Mouse (Mus musculus) ES-Bruce4 (cell line): ENCODE measurements at regions not wholly inside any gene's neighbourhood (a gene's known extent, or its start where the extent isn't known, plus 50 kb on each side); places are given as distances from the start of the nearest gene placed in this dataset.
A peak's percentile ranks its signal among the peaks of the same experiment; 100 is the strongest.

Experiments
- H3K27ac ChIP-seq: 2 replicates; pipeline ENCODE4 v1.5.1; 2012; ENCODE audit warnings: low read length, inconsistent platforms; ENCODE audit not compliant: insufficient read depth
- H3K27me3 ChIP-seq: 2 replicates; pipeline ENCODE4 v1.6.1; 2012; ENCODE audit warnings: mild to moderate bottlenecking, low read length, inconsistent platforms; ENCODE audit not compliant: control insufficient read depth, poor library complexity, insufficient read depth, severe bottlenecking
- H3K36me3 ChIP-seq: 2 replicates; pipeline ENCODE4 v1.6.1; 2012; ENCODE audit warnings: inconsistent platforms, mild to moderate bottlenecking, low read length, moderate library complexity; ENCODE audit not compliant: control insufficient read depth, poor library complexity, insufficient read depth, severe bottlenecking
- H3K4me1 ChIP-seq: one replicate; pipeline ENCODE4 v1.8.1; 2011; ENCODE audit warnings: low read length; ENCODE audit not compliant: control insufficient read depth, insufficient read depth
- H3K4me3 ChIP-seq: 2 replicates; pipeline ENCODE4 v1.5.1; 2011; ENCODE audit warnings: low read depth, mild to moderate bottlenecking, low read length
- H3K9ac ChIP-seq: 2 replicates; pipeline ENCODE4 v1.6.1; 2012; ENCODE audit warnings: low read depth, mild to moderate bottlenecking, inconsistent platforms; ENCODE audit not compliant: poor library complexity, severe bottlenecking
- H3K9me3 ChIP-seq: replicated peaks from 2 replicates; pipeline ENCODE4 v1.6.1; 2012; ENCODE audit warnings: mild to moderate bottlenecking, low read length, inconsistent platforms; ENCODE audit not compliant: control insufficient read depth, poor library complexity, insufficient read depth, severe bottlenecking
- CTCF ChIP-seq: IDR thresholded peaks from one replicate; pipeline ENCODE4 v1.8.1; 2011; ENCODE audit warnings: low read depth, low read length
- EP300 ChIP-seq: IDR thresholded peaks from 2 replicates; pipeline ENCODE4 v1.6.1; 2011; ENCODE audit warnings: low read depth, low read length; ENCODE audit not compliant: insufficient read depth
- POLR2A ChIP-seq: IDR thresholded peaks from one replicate; pipeline ENCODE4 v1.8.1; 2011; ENCODE audit warnings: low read length; ENCODE audit not compliant: insufficient read depth

- H3K9ac ChIP-seq: no peak overlapping the region
- H3K9me3 ChIP-seq: no peaks in the 10 kb centered on the region; the same call in 1 of the 2 replicates
- no peaks in the 10 kb centered on the region for H3K4me1 ChIP-seq
- no peak overlapping the region for H3K27ac ChIP-seq
- H3K4me3 ChIP-seq: no peak overlapping the region
- no peaks in the 10 kb centered on the region for H3K36me3 ChIP-seq
- no peak for TF ChIP-seq EP300
- no peak for TF ChIP-seq POLR2A
- no peak for TF ChIP-seq CTCF
- H3K27me3 ChIP-seq: no peaks in the 10 kb centered on the region
These were observed 316.8 kb upstream of the Ubash3b start for GRCm38 (mm10) chr9:41478106-41478848.

GRCm38 (mm10) chr9:41475326-41475725 lies 313.8 kb upstream of the Ubash3b start:
- Histone ChIP-seq H3K36me3 (no peaks in the 10 kb centered on the region), H3K27ac (no peak overlapping the region), H3K9ac (no peak overlapping the region), H3K4me3 (no peak overlapping the region), H3K27me3 (no peaks in the 10 kb centered on the region), H3K4me1 (no peaks in the 10 kb centered on the region), H3K9me3 (no peaks in the 10 kb centered on the region; the same call in 1 of the 2 replicates)
- TF ChIP-seq CTCF (no peak), POLR2A (no peak), EP300 (no peak)

GRCm38 (mm10) chr9:41474945-41475297 lies 313.4 kb upstream of the Ubash3b start:
- Histone ChIP-seq H3K36me3 (no peaks in the 10 kb centered on the region), H3K4me1 (no peaks in the 10 kb centered on the region), H3K9me3 (no peaks in the 10 kb centered on the region; the same call in 1 of the 2 replicates), H3K27me3 (no peaks in the 10 kb centered on the region), H3K4me3 (no peak overlapping the region), H3K9ac (no peak overlapping the region), H3K27ac (no peak overlapping the region)
- TF ChIP-seq EP300 (no peak), POLR2A (no peak), CTCF (no peak)

GRCm38 (mm10) chr9:41474244-41474944 lies 312.9 kb upstream of the Ubash3b start:
- no peak overlapping the region for H3K9ac ChIP-seq
- no peaks in the 10 kb centered on the region for H3K36me3 ChIP-seq
- no peaks in the 10 kb centered on the region for H3K4me1 ChIP-seq
- H3K4me3 ChIP-seq: no peak overlapping the region
- no peaks in the 10 kb centered on the region for H3K9me3 ChIP-seq
- peak; percentile 72 for TF ChIP-seq CTCF
- TF ChIP-seq EP300: no peak
- no peaks in the 10 kb centered on the region for H3K27me3 ChIP-seq
- no peak overlapping the region for H3K27ac ChIP-seq

- H3K9ac ChIP-seq: no peak overlapping the region
- no peaks in the 10 kb centered on the region for H3K9me3 ChIP-seq
- TF ChIP-seq EP300 (no peak), CTCF (no peak), POLR2A (no peak)
- H3K27me3 ChIP-seq: no peaks in the 10 kb centered on the region
- no peak overlapping the region for H3K4me3 ChIP-seq
- H3K4me1 ChIP-seq: no peaks in the 10 kb centered on the region
- H3K36me3 ChIP-seq: no peaks in the 10 kb centered on the region
- H3K27ac ChIP-seq: no peak overlapping the region
These were observed 312.0 kb upstream of the Ubash3b start for GRCm38 (mm10) chr9:41473506-41473905.

GRCm38 (mm10) chr9:41471345-41471744 lies 309.8 kb upstream of the Ubash3b start:
- H3K9ac ChIP-seq: no peak overlapping the region
- H3K27ac ChIP-seq: no peak overlapping the region
- H3K9me3 ChIP-seq: no peaks in the 10 kb centered on the region
- H3K27me3 ChIP-seq: no peaks in the 10 kb centered on the region
- TF ChIP-seq EP300 (no peak), POLR2A (no peak), CTCF (no peak)
- H3K4me1 ChIP-seq: no peaks in the 10 kb centered on the region
- H3K4me3 ChIP-seq: no peak overlapping the region
- no peaks in the 10 kb centered on the region for H3K36me3 ChIP-seq
